Mouse (Mus musculus): ENCODE measurements around the gene Ndufv1. TPM values are rescaled to one million over a fixed set of nuclear protein-coding genes. Genes with fewer than 3 reads are reported as not detected.
"Not testable (repeated sequence)": the region's sequence is repeated elsewhere in the genome, so short reads cannot be mapped to it uniquely, and the experiment has no call there.

The Ndufv1 gene
- polyA plus RNA-seq, 1 experiment from 2014 or later: 618 TPM

DNA sequence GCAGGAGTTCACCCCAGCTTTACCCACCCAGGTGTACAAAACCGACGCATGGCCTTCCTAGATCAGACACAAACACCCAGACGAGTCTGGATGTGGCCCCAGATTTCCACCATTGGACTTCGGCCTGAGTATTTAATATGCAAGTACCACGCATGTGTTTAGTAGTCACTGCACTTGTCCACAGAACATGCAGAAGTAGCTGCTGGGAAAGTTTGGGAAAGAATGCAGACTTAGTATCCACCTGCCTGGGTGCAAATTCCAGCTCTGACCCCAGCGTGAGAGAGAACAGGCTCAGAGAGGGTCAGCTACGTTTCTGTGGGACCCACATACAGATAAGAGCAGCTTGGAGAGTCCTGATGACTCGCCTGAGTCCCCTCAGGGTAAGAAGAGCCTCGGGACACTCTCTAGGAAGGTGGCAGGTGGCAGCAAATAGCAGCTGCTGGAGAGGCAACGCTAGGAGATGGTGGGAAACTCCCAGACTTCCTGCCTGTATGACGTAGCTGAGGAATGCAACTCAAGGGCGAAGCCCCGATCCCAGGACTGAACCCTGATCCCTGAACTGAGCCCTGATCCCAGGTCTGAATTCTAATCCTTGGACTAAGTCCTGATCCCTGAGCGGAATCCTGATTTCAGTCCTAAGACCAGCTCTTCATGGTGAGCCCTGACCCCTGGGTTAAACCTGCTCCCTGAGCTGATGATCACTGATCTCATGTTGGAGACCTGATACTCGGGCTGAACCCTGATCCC is 43.5 kb upstream of the Ndufv1 start:
- Histone ChIP-seq H3K9me3 (replicated peaks; ENCODE audit: control insufficient read depth, low read length) (no peaks in the 10 kb centered on the region), H3K27ac (ENCODE audit: low read length) (no peak overlapping the region), H3K4me3 (ENCODE audit: low read length) (no peak overlapping the region), H3K27me3 (ENCODE audit: control insufficient read depth, insufficient read depth, low read length) (no peaks in the 10 kb centered on the region), H3K36me3 (ENCODE audit: control insufficient read depth, insufficient read depth) (no peaks in the 10 kb centered on the region), H3K4me1 (ENCODE audit: control insufficient read depth, insufficient read depth, low read length) (peaks cover 15% of the 10 kb centered on the region), H3K9ac (ENCODE audit: low read length) (0 out of 2 replicates have a peak overlapping the region, but pooled peaks have one; percentile 6), H3K4me2 (ENCODE audit: low read depth, low read length) (no peak overlapping the region)
- ATAC-seq (replicated peaks; ENCODE audit: extremely low read depth, insufficient read depth, low FRiP score): no peak
- WGBS: 45% methylated on average over 15 of the region's 15 CpGs

DNA sequence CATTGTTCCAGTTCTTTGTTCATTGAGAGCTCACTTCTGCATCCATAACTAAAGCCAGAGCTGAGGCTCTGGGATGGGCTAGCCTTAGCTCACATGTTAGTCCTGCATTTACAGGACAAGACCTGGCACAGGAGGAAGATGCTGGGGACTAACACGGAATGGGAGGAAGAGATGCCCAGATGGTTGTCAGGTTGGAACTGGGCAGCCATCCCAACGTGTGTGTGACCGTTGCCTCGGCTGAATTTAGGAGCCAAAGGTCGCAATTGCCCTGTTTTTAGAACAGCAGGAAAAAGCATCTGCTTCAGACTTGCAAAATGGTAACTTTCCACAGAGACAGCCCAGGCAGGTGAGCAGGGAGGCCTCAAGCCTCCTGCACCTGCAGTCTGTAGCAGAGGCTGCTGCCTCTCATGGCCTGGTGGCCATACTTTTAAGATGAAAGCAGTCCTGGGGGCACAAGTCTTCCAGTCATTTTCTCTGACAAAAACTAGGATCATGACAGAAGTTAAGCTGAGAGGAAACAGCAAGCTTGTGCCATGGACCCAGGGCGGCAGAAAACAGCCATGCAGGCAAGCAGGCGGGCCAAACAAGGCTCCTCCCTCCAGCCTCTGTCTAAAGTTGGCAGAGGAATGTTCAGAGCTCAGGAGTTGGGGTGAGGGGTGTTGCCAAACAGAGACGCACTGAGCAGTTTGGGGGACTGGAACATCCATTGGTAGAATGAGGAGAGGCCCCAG is 42.8 kb upstream of the Ndufv1 start:
- Histone ChIP-seq H3K36me3 (ENCODE audit: control insufficient read depth, insufficient read depth) (no peaks in the 10 kb centered on the region), H3K4me2 (ENCODE audit: low read depth, low read length) (no peak overlapping the region), H3K27ac (ENCODE audit: low read length) (no peak overlapping the region), H3K4me1 (ENCODE audit: control insufficient read depth, insufficient read depth, low read length) (peaks cover 15% of the 10 kb centered on the region), H3K9me3 (replicated peaks; ENCODE audit: control insufficient read depth, low read length) (no peaks in the 10 kb centered on the region), H3K27me3 (ENCODE audit: control insufficient read depth, insufficient read depth, low read length) (no peaks in the 10 kb centered on the region), H3K9ac (ENCODE audit: low read length) (no peak overlapping the region), H3K4me3 (ENCODE audit: low read length) (no peak overlapping the region)
- WGBS: 63% methylated on average over 8 of the region's 8 CpGs
- ATAC-seq (replicated peaks; ENCODE audit: extremely low read depth, insufficient read depth, low FRiP score): no peak

DNA sequence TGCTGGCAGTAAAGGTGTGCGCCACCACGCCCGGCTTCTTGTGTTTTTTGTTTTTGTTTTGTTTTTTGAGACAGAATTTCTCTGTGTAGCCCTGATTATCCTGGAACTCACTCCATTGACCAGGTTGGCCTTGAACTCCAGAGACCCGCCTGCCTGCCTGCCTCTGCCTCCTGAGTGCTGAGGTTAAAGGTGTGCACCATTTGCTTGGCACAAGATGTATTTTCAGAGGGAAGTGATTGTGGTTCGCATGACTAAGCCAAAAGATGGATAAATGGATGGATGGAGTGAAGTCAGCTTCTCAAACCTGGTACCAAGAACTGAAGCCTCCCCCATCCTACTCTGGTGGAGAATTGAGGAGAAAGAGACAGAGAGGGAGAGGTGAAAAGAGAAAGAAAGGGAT is 42.0 kb upstream of the Ndufv1 start:
- no peak overlapping the region for H3K9ac ChIP-seq (ENCODE audit: low read length)
- no peak overlapping the region for H3K4me3 ChIP-seq (ENCODE audit: low read length)
- H3K36me3 ChIP-seq (ENCODE audit: control insufficient read depth, insufficient read depth): no peaks in the 10 kb centered on the region
- no peaks in the 10 kb centered on the region for H3K9me3 ChIP-seq (replicated peaks; ENCODE audit: control insufficient read depth, low read length)
- no peak overlapping the region for H3K27ac ChIP-seq (ENCODE audit: low read length)
- H3K4me1 ChIP-seq (ENCODE audit: control insufficient read depth, insufficient read depth, low read length): peaks cover 15% of the 10 kb centered on the region
- no peak overlapping the region for H3K4me2 ChIP-seq (ENCODE audit: low read depth, low read length)
- 89% methylated on average over 5 of the region's 5 CpGs for WGBS
- no peaks in the 10 kb centered on the region for H3K27me3 ChIP-seq (ENCODE audit: control insufficient read depth, insufficient read depth, low read length)
- ATAC-seq (replicated peaks; ENCODE audit: extremely low read depth, insufficient read depth, low FRiP score): no peak

DNA sequence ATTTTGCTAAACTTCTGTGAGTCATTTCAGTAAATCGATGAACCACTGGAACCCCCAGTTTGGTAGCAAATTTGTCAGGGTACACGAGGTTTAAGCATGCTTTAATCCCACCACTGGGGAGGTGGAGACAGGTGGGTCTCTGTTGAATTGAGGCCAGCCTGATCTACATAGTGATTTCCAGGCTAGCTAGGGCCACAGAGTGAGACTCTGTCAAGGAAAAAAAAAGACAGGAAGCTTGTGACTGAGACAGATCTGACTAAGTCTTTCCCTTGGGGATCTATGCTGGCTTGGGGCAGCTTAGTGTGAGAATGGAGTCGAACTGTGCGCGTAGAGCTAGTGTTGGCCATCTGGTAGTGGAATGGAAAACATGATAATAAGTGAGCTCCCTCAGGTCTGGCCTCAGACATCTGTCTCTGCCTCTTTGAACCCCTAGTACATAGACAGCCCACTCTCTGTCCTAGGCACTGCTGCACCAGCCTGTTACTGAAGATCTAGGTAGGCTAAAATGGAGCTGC is 40.0 kb upstream of the Ndufv1 start:
- 72% methylated on average over 5 of the region's 5 CpGs for WGBS
- peaks cover 15% of the 10 kb centered on the region for H3K4me1 ChIP-seq (ENCODE audit: control insufficient read depth, insufficient read depth, low read length)
- H3K4me2 ChIP-seq (ENCODE audit: low read depth, low read length): no peak overlapping the region
- no peak overlapping the region for H3K9ac ChIP-seq (ENCODE audit: low read length)
- H3K4me3 ChIP-seq (ENCODE audit: low read length): no peak overlapping the region
- H3K36me3 ChIP-seq (ENCODE audit: control insufficient read depth, insufficient read depth): no peaks in the 10 kb centered on the region
- ATAC-seq (replicated peaks; ENCODE audit: extremely low read depth, insufficient read depth, low FRiP score): no peak
- H3K9me3 ChIP-seq (replicated peaks; ENCODE audit: control insufficient read depth, low read length): no peaks in the 10 kb centered on the region
- no peaks in the 10 kb centered on the region for H3K27me3 ChIP-seq (ENCODE audit: control insufficient read depth, insufficient read depth, low read length)
- H3K27ac ChIP-seq (ENCODE audit: low read length): no peak overlapping the region

DNA sequence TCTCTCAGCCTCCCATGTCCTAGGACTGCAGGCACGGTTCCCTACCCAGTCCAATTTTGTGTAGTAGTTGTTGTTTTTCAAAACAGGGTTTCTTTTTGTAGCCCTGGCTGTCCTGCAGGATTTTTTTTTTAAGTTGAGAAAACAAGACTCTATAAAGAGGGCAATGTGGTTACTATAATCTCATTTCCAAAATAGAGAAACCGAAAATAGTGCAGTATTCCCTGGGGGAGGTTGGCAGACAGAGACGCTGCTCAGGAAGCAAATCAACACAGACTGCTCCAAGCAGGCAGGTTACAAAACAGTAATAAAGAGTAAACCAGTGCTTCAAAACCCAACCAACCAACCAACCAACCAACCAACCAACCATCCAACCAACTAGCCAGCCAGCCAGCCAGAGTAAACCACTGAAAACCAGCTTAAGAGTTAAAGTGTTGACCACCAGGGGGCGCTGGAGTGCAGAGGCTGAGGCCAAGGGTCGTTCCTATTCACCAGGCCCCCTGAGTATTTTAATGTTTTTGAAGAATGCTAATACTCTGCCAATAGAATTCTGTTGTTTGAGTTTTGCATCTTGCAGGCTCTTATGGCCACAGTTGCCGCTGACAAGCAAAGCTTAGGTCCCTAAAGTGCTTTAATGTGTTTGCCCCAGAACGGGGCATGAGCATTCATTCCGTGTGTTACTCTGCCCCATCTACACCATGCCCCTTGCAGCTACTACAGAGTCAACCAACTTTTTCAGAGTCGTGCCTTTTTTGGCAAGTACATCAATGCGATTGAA is 39.3 kb upstream of the Ndufv1 start:
- no peaks in the 10 kb centered on the region for H3K27me3 ChIP-seq (ENCODE audit: control insufficient read depth, insufficient read depth, low read length)
- no peaks in the 10 kb centered on the region for H3K9me3 ChIP-seq (replicated peaks; ENCODE audit: control insufficient read depth, low read length)
- no peak for ATAC-seq (replicated peaks; ENCODE audit: extremely low read depth, insufficient read depth, low FRiP score)
- no peak overlapping the region for H3K9ac ChIP-seq (ENCODE audit: low read length)
- peaks cover 14% of the 10 kb centered on the region for H3K4me1 ChIP-seq (ENCODE audit: control insufficient read depth, insufficient read depth, low read length)
- no peak overlapping the region for H3K27ac ChIP-seq (ENCODE audit: low read length)
- no peak overlapping the region for H3K4me3 ChIP-seq (ENCODE audit: low read length)
- no peak overlapping the region for H3K4me2 ChIP-seq (ENCODE audit: low read depth, low read length)
- 49% methylated on average over 10 of the region's 10 CpGs for WGBS
- H3K36me3 ChIP-seq (ENCODE audit: control insufficient read depth, insufficient read depth): no peaks in the 10 kb centered on the region

DNA sequence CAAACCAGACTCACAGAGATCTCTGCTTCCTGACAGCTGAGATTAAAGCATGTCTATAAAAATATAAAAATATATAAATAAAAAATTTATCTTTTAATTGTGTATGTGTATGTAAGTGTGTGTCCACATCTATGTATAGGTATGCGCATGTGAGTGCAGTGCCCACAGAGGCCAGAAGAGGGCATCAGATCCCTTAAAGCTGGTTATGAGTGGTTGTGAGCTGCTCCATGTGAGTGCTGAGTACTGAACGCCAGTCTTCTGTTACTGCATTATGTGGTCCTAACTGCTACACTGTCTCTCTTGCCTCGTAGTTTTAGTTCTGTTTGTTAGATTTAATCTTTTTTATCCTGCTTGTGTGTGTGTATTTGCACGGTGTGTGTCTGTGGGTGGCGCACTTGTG is 38.4 kb upstream of the Ndufv1 start:
- H3K4me3 ChIP-seq (ENCODE audit: low read length): no peak overlapping the region
- no peak for ATAC-seq (replicated peaks; ENCODE audit: extremely low read depth, insufficient read depth, low FRiP score)
- no peaks in the 10 kb centered on the region for H3K36me3 ChIP-seq (ENCODE audit: control insufficient read depth, insufficient read depth)
- no peaks in the 10 kb centered on the region for H3K27me3 ChIP-seq (ENCODE audit: control insufficient read depth, insufficient read depth, low read length)
- H3K9me3 ChIP-seq (replicated peaks; ENCODE audit: control insufficient read depth, low read length): no peaks in the 10 kb centered on the region
- 94% methylated on average over 5 of the region's 5 CpGs for WGBS
- no peak overlapping the region for H3K4me2 ChIP-seq (ENCODE audit: low read depth, low read length)
- H3K9ac ChIP-seq (ENCODE audit: low read length): no peak overlapping the region
- H3K4me1 ChIP-seq (ENCODE audit: control insufficient read depth, insufficient read depth, low read length): peaks cover 7% of the 10 kb centered on the region
- no peak overlapping the region for H3K27ac ChIP-seq (ENCODE audit: low read length)

DNA sequence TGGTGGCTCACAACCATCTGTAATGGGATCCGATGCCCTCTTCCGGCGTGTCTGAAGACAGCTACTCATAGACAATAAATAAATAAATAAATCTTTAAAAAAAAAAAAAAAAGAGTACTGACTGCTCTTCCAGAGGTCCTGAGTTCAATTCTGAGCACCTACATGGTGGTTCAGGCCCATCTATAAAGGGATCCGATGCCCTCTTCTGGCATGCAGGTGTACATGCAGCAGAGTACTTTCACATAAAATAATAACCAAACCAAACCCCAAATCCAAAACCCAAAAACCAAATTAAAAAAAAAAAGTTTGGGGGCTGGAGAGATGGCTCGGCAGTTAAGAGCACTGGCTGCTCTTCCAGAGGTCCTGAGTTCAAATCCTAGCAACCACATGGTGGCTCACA is 36.5 kb upstream of the Ndufv1 start:
- H3K27me3 ChIP-seq (ENCODE audit: control insufficient read depth, insufficient read depth, low read length); H3K9ac ChIP-seq (ENCODE audit: low read length); H3K36me3 ChIP-seq (ENCODE audit: control insufficient read depth, insufficient read depth); H3K4me3 ChIP-seq (ENCODE audit: low read length); H3K4me1 ChIP-seq (ENCODE audit: control insufficient read depth, insufficient read depth, low read length); H3K4me2 ChIP-seq (ENCODE audit: low read depth, low read length); H3K27ac ChIP-seq (ENCODE audit: low read length); H3K9me3 ChIP-seq (replicated peaks; ENCODE audit: control insufficient read depth, low read length); ATAC-seq (replicated peaks; ENCODE audit: extremely low read depth, insufficient read depth, low FRiP score): not testable (repeated sequence)
- 83% methylated on average over 5 of the region's 5 CpGs for WGBS

DNA sequence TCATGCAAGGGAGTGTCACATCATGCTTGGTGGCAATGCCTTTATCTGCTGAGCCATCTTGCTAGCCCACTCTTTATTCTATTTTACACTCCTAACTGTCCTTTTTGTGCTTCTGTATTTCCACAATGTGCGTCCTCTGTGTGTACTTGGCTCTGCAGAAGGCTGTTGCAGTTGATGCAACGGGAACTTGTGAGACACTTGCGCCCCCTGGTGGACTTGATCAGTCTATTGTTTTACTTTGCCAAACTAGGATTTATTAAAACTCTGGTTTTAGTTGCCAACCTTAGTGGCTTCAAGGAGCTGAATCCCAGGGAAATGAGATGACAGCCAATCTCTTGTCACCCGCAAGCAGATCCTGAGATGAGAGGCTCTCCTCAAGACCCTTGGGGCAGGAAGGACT is 35.3 kb upstream of the Ndufv1 start:
- H3K4me1 ChIP-seq (ENCODE audit: control insufficient read depth, insufficient read depth, low read length): peaks cover 2% of the 10 kb centered on the region; the same call in 1 of the 2 replicates
- WGBS: 17% methylated on average over 4 of the region's 4 CpGs

More for the DNA sequence above, 35.3 kb upstream of the Ndufv1 start:
- Histone ChIP-seq H3K9me3 (replicated peaks; ENCODE audit: control insufficient read depth, low read length) (no peaks in the 10 kb centered on the region), H3K9ac (ENCODE audit: low read length) (no peak overlapping the region), H3K4me2 (ENCODE audit: low read depth, low read length) (no peak overlapping the region), H3K36me3 (ENCODE audit: control insufficient read depth, insufficient read depth) (no peaks in the 10 kb centered on the region), H3K27ac (ENCODE audit: low read length) (no peak overlapping the region), H3K4me3 (ENCODE audit: low read length) (no peak overlapping the region), H3K27me3 (ENCODE audit: control insufficient read depth, insufficient read depth, low read length) (no peaks in the 10 kb centered on the region)
- no peak for ATAC-seq (replicated peaks; ENCODE audit: extremely low read depth, insufficient read depth, low FRiP score)
